Mouse (Mus musculus) limb, embryonic 13.5 days (tissue): ENCODE data around the gene 1810043G02Rik. TPM values are rescaled to one million over a fixed set of nuclear protein-coding genes. Genes with fewer than 3 reads are reported as not detected.

ENCODE experiments used
- ATAC-seq: fragments of 200-750 bp; cut with Nextera tagmentation; 2 replicates; pipeline ENCODE4 v1.8.0; 2017; ENCODE audit warnings: low read depth, moderate number of reproducible peaks, moderate TSS enrichment; ENCODE audit not compliant: low FRiP score
- H3K27ac ChIP-seq: fragments of 300-500 bp; sonication (generic); 2 replicates; pipeline ENCODE4 v1.5.1; 2015; ENCODE audit warnings: inconsistent platforms, mild to moderate bottlenecking, moderate library complexity
- H3K27me3 ChIP-seq: fragments of 300-500 bp; sonication (generic); 2 replicates; pipeline ENCODE4 v1.6.1; 2015; ENCODE audit warnings: mild to moderate bottlenecking, inconsistent platforms
- H3K36me3 ChIP-seq: fragments of 300-500 bp; sonication (generic); 2 replicates; pipeline ENCODE4 v1.6.1; 2015; ENCODE audit warnings: inconsistent platforms, mild to moderate bottlenecking, moderate library complexity
- H3K4me1 ChIP-seq: fragments of 300-500 bp; sonication (generic); 2 replicates; pipeline ENCODE4 v1.6.1; 2015; ENCODE audit warnings: inconsistent platforms
- H3K4me2 ChIP-seq: fragments of 300-500 bp; sonication (generic); replicated peaks from 2 replicates; pipeline ENCODE4 v1.6.1; 2015; ENCODE audit warnings: inconsistent platforms, mild to moderate bottlenecking, moderate library complexity
- H3K4me3 ChIP-seq: fragments of 300-500 bp; sonication (generic); 2 replicates; pipeline ENCODE4 v1.5.1; 2015; ENCODE audit warnings: moderate library complexity, mild to moderate bottlenecking, inconsistent platforms
- H3K9ac ChIP-seq: fragments of 300-500 bp; sonication (generic); 2 replicates; pipeline ENCODE4 v1.6.1; 2015; ENCODE audit warnings: mild to moderate bottlenecking, inconsistent platforms
- H3K9me3 ChIP-seq: fragments of 300-500 bp; sonication (generic); 2 replicates; pipeline ENCODE4 v1.6.1; 2016; ENCODE audit warnings: inconsistent platforms
- WGBS: fragments of 180-500 bp; shearing (Covaris S2); methylation state at CpG from one replicate; pipeline ENCODE4 v1.1.7; 2015; 5-methylcytosine and 5-hydroxymethylcytosine counted together
- polyA plus RNA-seq: library from polyadenylated mRNA; unstranded; fragments of >200 nt; fragmentation: Nextera tagmentation; extraction: Ambion mirVana; gene quantifications from 2 replicates; pipeline ENCODE4 v1.2.1, GENCODE M21; 2015

Gene 1810043G02Rik
- polyA plus RNA-seq, 1 experiment from 2014 or later, result 30.6 TPM

DNA sequence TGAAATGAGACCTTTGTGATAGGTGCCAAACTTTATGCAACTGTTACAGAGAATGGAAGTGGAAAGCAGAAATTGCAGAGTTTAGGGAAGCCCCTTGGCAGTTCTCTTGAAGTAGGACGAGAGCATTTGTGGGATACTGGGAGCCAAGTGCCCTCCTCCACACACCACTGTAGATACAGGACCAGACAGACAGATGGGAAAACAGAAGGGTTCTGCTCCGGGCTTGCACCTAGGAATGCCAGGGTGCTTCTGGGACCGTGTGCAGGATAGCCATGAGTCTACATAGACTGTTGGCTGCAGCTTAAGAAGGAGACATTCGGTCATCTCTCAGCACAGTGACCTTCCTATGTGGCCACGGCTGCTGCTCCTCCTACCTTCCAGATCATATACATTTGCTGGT, 3.5 kb upstream of the 1810043G02Rik start:
- H3K9me3 ChIP-seq, result no peaks in the 10 kb centered on the region
- no peak overlapping the region for H3K27ac ChIP-seq
- no peak for ATAC-seq
- H3K36me3 ChIP-seq, result no peaks in the 10 kb centered on the region
- no peak overlapping the region for H3K4me3 ChIP-seq
- 72% methylated on average over 5 of the region's 5 CpGs for WGBS
- no peak overlapping the region for H3K9ac ChIP-seq
- peaks cover 9% of the 10 kb centered on the region for H3K27me3 ChIP-seq
- no peak overlapping the region for H3K4me2 ChIP-seq
- peaks cover 13% of the 10 kb centered on the region for H3K4me1 ChIP-seq

DNA sequence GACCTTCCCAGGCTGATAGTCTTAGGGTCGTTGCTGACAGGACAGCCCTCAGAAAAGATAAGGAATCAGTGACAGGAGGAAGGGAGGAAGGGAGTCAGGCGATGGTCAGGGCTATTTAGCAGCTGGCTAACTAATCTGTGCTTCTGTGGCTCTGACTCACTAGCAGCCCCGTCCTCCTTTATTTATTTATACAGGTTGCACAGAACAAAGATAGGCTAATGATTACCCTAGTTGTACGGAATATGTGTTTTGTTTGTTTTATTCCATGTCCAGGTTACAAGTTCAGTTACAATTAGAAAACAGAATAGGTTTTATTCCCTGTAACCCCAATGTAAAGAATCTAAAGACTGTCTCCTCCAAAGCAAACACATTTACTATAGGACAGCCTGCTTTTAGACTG, 2.7 kb upstream of the 1810043G02Rik start:
- no peak overlapping the region for H3K4me3 ChIP-seq
- no peak overlapping the region for H3K27ac ChIP-seq
- no peak overlapping the region for H3K9ac ChIP-seq
- H3K4me1 ChIP-seq, result peaks cover 11% of the 10 kb centered on the region
- 26% methylated on average over 4 of the region's 4 CpGs for WGBS
- H3K36me3 ChIP-seq, result peaks cover 3% of the 10 kb centered on the region
- peaks cover under 1% of the 10 kb centered on the region; the same call in 1 of the 2 replicates for H3K27me3 ChIP-seq
- H3K4me2 ChIP-seq, result no peak overlapping the region
- ATAC-seq, result no peak
- no peaks in the 10 kb centered on the region for H3K9me3 ChIP-seq

DNA sequence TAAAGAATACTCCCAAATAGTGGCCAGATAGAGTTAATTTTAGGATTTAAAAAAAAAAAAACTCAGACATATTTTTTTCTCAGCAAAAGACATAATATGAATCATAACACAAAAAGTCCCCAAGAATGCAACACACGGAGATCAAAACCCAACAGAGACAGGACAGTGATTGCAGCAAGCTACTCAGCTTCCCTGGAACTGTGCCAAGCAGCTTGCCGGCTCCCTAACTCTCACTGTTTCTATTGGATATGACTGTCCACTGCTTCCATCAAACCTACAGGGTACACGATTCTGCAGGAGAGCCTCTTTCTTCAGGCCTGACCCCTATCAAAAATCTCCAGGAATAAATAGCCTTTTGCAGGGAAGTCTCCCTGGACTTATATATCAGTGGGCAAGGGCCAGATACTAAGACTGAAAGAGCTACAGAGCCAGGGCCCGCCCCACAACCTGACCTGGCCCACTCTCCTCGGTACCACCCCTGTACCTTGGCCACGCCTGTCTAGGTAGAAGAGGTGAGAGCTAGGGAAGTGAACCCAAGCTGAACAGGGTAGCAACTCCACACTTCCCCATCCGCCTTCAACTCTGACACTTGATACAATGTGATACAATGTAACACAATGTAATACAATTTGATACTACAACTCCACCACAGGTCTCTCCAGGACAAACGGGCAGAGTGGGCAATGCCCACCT, 1.7 kb upstream of the 1810043G02Rik start:
- no peaks in the 10 kb centered on the region for H3K9me3 ChIP-seq
- no peak overlapping the region for H3K4me2 ChIP-seq
- H3K4me1 ChIP-seq, result peaks cover 11% of the 10 kb centered on the region
- no peak for ATAC-seq
- no peak overlapping the region for H3K4me3 ChIP-seq
- no peak overlapping the region for H3K9ac ChIP-seq
- peaks cover 10% of the 10 kb centered on the region for H3K36me3 ChIP-seq
- no peaks in the 10 kb centered on the region for H3K27me3 ChIP-seq
- WGBS, result 72% methylated on average over 8 of the region's 8 CpGs
- no peak overlapping the region for H3K27ac ChIP-seq

DNA sequence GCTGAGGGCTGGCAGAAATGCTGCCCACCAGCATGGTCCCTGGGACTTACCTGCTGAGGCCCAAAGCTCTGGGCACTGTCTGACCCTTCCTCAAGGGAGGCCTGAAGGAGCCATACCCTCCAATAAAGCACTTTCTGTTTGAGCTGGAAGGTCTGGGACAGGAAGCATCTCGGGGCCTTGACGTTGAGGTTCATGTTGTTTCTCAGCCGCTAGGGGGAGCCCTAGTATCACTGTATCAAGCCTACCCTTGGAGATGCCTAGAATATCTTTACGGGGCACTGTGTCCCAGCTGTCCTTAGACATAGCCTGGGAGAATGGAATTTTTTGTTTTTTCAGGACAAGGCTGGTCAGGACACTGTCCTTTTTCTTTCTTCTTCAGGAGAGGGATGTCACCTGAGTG, 6.3 kb downstream of the 1810043G02Rik start:
- H3K36me3 ChIP-seq, result peaks cover 54% of the 10 kb centered on the region
- no peak overlapping the region for H3K4me3 ChIP-seq
- H3K4me1 ChIP-seq, result no peaks in the 10 kb centered on the region
- H3K4me2 ChIP-seq, result no peak overlapping the region
- no peaks in the 10 kb centered on the region for H3K27me3 ChIP-seq
- no peak overlapping the region for H3K27ac ChIP-seq
- peak; percentile 42 for ATAC-seq
- no peak overlapping the region for H3K9ac ChIP-seq
- 0% methylated on average over 4 of the region's 4 CpGs for WGBS
- H3K9me3 ChIP-seq, result no peaks in the 10 kb centered on the region

DNA sequence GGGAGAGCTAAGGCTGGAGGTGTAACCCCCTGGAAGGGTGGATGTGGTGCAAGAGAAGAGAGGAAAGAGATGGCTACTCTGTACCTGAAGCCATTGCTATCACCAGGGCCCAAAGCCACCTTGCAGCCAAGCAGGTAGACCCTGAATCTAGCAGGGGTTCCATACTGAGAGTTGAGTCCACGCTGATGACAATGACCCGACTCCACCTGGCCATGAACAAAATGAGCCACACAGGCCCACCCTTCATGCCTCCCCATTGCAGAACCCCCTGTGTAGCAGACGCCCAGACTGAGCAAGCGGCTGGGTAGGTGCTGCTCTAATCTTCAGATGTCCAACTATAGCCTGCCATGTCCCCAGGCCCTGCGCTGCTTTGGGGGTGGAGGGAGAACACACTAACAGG, 7.5 kb downstream of the 1810043G02Rik start:
- H3K9ac ChIP-seq, result peak overlapping the region; percentile 35; the same call in 1 of the 2 replicates
- H3K27ac ChIP-seq, result no peak overlapping the region; the same call in 1 of the 2 replicates
- no peaks in the 10 kb centered on the region for H3K9me3 ChIP-seq
- H3K27me3 ChIP-seq, result no peaks in the 10 kb centered on the region
- H3K4me2 ChIP-seq, result no peak overlapping the region
- H3K4me1 ChIP-seq, result no peaks in the 10 kb centered on the region
- no peak overlapping the region for H3K4me3 ChIP-seq
- H3K36me3 ChIP-seq, result peaks cover 61% of the 10 kb centered on the region
- no peak for ATAC-seq
- 75% methylated on average over 5 of the region's 5 CpGs for WGBS

DNA sequence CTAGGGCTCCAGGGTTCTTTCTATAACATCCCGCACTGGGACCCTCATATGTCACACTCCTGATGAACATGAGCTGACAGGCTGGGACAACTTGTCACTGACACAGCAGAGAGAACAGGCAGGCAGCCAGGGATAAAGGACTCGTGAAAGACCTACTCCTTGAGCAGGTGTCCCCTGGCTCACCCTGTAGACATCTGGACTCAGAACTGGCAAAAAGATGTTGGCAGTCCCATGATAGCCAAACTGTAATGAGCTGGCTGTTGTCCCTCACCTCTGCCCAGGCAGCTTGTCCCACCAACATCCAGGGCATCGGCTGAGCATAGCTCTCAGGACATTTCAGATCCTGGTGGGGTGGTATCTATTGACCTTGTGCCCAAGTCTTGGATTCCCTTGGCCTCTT, 17.3 kb downstream of the 1810043G02Rik start:
- H3K4me1 ChIP-seq, result no peaks in the 10 kb centered on the region
- peaks cover 98% of the 10 kb centered on the region for H3K36me3 ChIP-seq
- H3K27ac ChIP-seq, result no peak overlapping the region
- 92% methylated on average over 3 of the region's 3 CpGs for WGBS
- no peak overlapping the region for H3K4me3 ChIP-seq
- no peak overlapping the region for H3K4me2 ChIP-seq
- H3K9me3 ChIP-seq, result no peaks in the 10 kb centered on the region
- H3K9ac ChIP-seq, result no peak overlapping the region
- H3K27me3 ChIP-seq, result no peaks in the 10 kb centered on the region
- ATAC-seq, result no peak

DNA sequence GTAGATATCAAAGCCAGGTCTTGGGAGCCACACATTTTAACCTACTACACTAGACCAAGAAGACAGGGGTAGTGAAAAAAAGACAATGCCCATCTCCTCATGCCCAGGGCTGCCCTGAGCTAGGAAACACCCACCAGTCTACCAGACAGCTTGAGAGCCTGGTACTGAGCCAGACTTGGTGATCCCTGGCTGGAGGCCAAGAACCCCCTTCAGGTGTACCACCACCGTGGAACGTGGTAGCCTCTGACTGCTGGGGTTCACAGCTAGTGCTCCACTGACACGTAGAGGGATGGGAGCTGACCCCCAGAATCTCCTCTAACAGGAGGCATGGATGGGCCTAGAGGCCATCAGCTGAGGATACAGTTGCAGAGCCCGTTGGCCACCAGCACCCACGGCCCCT, 21.9 kb downstream of the 1810043G02Rik start:
- Histone ChIP-seq H3K27me3 (no peaks in the 10 kb centered on the region), H3K27ac (no peak overlapping the region), H3K4me3 (no peak overlapping the region), H3K4me2 (no peak overlapping the region), H3K9ac (no peak overlapping the region), H3K36me3 (peaks cover 87% of the 10 kb centered on the region), H3K9me3 (no peaks in the 10 kb centered on the region), H3K4me1 (no peaks in the 10 kb centered on the region)
- WGBS, result 93% methylated on average over 5 of the region's 5 CpGs
- no peak for ATAC-seq

DNA sequence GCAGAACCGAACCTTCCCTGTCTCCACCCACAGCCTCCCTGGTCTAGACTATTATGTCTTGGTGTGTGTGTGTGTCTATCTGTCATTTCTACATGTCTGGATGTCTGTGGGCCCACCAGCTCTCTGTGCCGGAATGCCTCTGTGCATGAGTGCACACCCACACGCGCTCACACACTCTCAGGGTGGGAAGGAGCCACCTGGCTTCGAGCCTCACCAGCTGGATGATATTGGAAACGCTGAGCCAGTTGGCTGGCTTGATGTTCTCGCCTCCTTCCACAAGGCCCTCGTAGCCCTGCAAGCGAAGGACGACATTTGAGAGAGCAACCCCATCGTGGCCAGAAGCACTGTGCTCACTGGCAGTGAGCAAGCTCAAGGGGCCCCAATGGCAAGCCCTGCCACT, 23.5 kb downstream of the 1810043G02Rik start:
- Histone ChIP-seq H3K4me3 (no peak overlapping the region), H3K4me1 (peaks cover 11% of the 10 kb centered on the region), H3K27ac (no peak overlapping the region), H3K27me3 (no peaks in the 10 kb centered on the region), H3K9ac (no peak overlapping the region; the same call in 1 of the 2 replicates), H3K36me3 (peaks cover 80% of the 10 kb centered on the region), H3K9me3 (no peaks in the 10 kb centered on the region), H3K4me2 (no peak overlapping the region)
- ATAC-seq, result no peak
- 88% methylated on average over 11 of the region's 11 CpGs for WGBS

DNA sequence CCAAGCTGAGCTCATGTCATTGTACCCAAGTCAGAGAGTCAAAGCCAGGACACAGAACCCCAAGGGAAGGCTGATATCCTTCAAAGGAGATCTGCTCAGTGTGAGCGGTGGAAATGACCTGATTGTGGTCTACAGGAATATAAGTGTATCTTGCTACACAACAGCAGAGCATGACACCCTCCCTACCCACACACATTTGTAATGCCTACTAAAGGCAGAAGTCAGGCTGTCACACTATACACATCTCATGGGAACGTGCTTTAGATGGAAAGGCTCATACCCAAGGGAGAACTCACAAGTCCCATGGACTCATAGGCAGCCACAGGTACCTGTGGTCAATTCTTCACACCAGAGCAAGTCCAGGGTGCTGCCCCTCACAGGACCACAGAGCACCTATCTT, 24.0 kb downstream of the 1810043G02Rik start:
- WGBS, result 92% methylated on average over 2 of the region's 2 CpGs
- no peak overlapping the region for H3K4me3 ChIP-seq
- H3K36me3 ChIP-seq, result peaks cover 75% of the 10 kb centered on the region
- H3K4me1 ChIP-seq, result peaks cover 17% of the 10 kb centered on the region
- no peak overlapping the region for H3K27ac ChIP-seq
- H3K9ac ChIP-seq, result no peak overlapping the region
- no peaks in the 10 kb centered on the region for H3K9me3 ChIP-seq
- ATAC-seq, result no peak
- no peak overlapping the region for H3K4me2 ChIP-seq
- H3K27me3 ChIP-seq, result no peaks in the 10 kb centered on the region

DNA sequence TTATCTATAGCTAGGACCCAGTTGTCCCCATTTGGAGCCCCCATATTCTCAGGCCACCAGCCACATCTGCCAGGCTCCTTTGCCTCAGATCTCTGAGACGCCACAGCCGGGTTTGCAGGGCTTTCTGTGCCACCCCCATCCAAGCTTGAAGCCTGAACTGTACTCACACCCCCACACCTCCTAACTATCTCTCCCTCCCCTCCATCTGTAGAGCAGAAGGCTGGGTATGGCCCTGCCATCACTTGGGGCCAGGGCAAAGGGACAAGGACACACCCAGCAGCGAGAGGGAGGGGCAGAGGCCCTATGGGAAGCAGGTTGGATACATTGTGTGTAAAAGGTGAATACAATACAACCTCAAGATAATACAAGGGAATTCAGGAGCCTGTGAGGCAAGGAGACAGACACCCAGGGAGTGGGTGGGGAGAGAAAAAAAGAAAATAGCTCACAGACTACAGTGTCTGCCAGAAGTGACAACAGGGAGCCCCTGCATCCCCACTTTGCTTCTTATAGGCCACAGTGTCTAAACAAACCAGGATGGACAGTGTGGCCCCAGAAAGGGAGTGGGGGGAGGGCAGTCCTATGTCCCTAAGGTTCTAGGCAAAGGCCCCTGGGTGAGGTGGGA, 26.3 kb downstream of the 1810043G02Rik start:
- Histone ChIP-seq H3K9ac (no peak overlapping the region), H3K4me2 (no peak overlapping the region), H3K4me1 (peaks cover 33% of the 10 kb centered on the region), H3K36me3 (peaks cover 52% of the 10 kb centered on the region), H3K27me3 (no peaks in the 10 kb centered on the region), H3K27ac (no peak overlapping the region), H3K4me3 (no peak overlapping the region), H3K9me3 (no peaks in the 10 kb centered on the region)
- 81% methylated on average over 3 of the region's 3 CpGs for WGBS
- no peak for ATAC-seq

DNA sequence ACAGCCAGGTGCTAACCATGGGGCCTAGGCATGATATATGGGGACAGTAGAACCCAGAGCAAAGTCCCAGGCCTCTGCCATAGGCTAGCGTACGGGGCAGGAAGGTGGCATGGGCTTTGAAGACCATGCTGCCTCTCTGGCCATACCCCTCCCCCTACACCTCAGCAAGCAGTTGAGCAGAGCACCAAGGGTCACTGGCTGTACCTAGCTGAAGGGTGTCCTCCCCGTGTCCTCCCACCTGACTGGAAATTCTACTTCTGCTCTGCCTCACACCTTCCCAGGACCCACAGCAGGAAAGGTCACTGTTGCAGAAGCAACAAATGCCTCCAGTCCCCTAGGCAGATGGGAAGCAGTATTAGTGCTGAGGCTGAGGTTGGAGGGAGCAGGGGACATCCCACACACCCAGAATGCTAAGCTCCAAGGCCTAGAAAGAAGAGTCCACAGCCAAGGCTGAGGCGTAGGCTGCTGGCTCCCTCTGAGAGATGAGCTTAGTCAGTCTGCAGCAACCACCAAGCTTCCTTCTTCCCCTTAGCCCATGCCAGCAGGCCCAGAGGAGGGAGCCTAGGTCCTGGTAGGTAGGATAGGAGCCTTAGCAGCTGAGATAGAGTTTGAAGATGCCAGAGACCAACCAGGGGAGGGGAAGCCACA, 27.6 kb downstream of the 1810043G02Rik start:
- H3K36me3 ChIP-seq, result peaks cover 39% of the 10 kb centered on the region
- H3K4me2 ChIP-seq, result no peak overlapping the region; the same call in 1 of the 2 replicates
- ATAC-seq, result no peak
- WGBS, result 80% methylated on average over 4 of the region's 4 CpGs
- H3K9ac ChIP-seq, result peak overlapping the region; percentile 35; the same call in 1 of the 2 replicates
- H3K4me3 ChIP-seq, result no peak overlapping the region
- no peak overlapping the region for H3K27ac ChIP-seq
- no peaks in the 10 kb centered on the region for H3K27me3 ChIP-seq
- H3K4me1 ChIP-seq, result peaks cover 39% of the 10 kb centered on the region
- no peaks in the 10 kb centered on the region for H3K9me3 ChIP-seq

DNA sequence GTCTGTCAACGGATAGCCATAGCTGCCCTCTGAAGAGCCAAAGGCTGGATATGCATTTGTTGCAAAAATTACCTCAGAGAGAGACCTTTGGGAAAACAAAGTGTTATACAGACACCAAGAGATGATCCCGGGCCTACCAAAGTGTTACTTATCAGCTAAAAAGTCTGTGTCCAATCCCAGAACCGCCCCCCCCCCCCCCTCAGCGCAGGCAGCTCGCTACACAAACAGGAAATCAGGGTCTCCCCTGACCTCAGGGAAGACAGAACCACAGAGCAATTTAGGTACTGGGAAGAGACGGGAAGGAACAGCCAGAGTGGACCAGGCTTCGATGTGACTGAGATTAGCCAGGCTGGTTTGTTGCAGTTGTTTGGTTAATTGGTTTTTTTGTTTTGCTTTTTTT, 28.9 kb downstream of the 1810043G02Rik start:
- Histone ChIP-seq H3K9ac (peak overlapping the region; percentile 82), H3K4me1 (peaks cover 39% of the 10 kb centered on the region), H3K36me3 (peaks cover 26% of the 10 kb centered on the region), H3K27me3 (no peaks in the 10 kb centered on the region), H3K27ac (no peak overlapping the region; the same call in 1 of the 2 replicates), H3K4me2 (peak overlapping the region; percentile 93), H3K4me3 (peak overlapping the region; percentile 65; the same call in 1 of the 2 replicates), H3K9me3 (no peaks in the 10 kb centered on the region)
- 34% methylated on average over 7 of the region's 7 CpGs for WGBS
- no peak for ATAC-seq
